Mouse (Mus musculus) forebrain, postnatal 0 days (tissue): Measurements from ENCODE around the gene Mov10. TPM values are rescaled to one million over a fixed set of nuclear protein-coding genes. Genes with fewer than 3 reads are reported as not detected.

Source experiments
- ATAC-seq: fragments of 200-750 bp; cut with Nextera tagmentation; 2 replicates; pipeline ENCODE4 v1.8.0; 2017; ENCODE audit warnings: mild to moderate bottlenecking, moderate library complexity
- DNase-seq: peaks from one replicate; pipeline ENCODE4 v3.0.0-alpha.2; 2015
- H3K27ac ChIP-seq: fragments of 300-500 bp; sonication (generic); 2 replicates; pipeline ENCODE4 v1.5.1; 2014; ENCODE audit warnings: low read depth, mild to moderate bottlenecking, antibody characterized with exemption, low read length, moderate library complexity, mixed read lengths
- H3K27me3 ChIP-seq: fragments of 300-500 bp; sonication (generic); 2 replicates; pipeline ENCODE4 v1.6.1; 2014; ENCODE audit warnings: mild to moderate bottlenecking, low read length, mixed read lengths; ENCODE audit not compliant: insufficient read depth
- H3K36me3 ChIP-seq: fragments of 300-500 bp; sonication (generic); 2 replicates; pipeline ENCODE4 v1.6.1; 2014; ENCODE audit warnings: mild to moderate bottlenecking, moderate library complexity; ENCODE audit not compliant: insufficient read depth
- H3K4me1 ChIP-seq: fragments of 300-500 bp; sonication (generic); 2 replicates; pipeline ENCODE4 v1.6.1; 2014; ENCODE audit warnings: antibody characterized with exemption; ENCODE audit not compliant: insufficient read depth
- H3K4me2 ChIP-seq: fragments of 300-500 bp; sonication (generic); 2 replicates; pipeline ENCODE4 v1.6.1; 2014; ENCODE audit warnings: low read depth, mild to moderate bottlenecking, moderate library complexity
- H3K4me3 ChIP-seq: fragments of 300-500 bp; sonication (generic); 2 replicates; pipeline ENCODE4 v1.5.1; 2014; ENCODE audit warnings: low read depth, low read length, mixed read lengths
- H3K9ac ChIP-seq: fragments of 300-500 bp; sonication (generic); 2 replicates; pipeline ENCODE4 v1.6.1; 2014; ENCODE audit warnings: mild to moderate bottlenecking
- H3K9me3 ChIP-seq: fragments of 300-500 bp; sonication (generic); 2 replicates; pipeline ENCODE4 v1.6.1; 2016; ENCODE audit warnings: low read length
- CTCF ChIP-seq: sonication (generic); IDR thresholded peaks from 2 replicates; pipeline ENCODE4 v1.5.1; 2016; ENCODE audit warnings: antibody characterized with exemption, control low read depth, low read depth
- WGBS: fragments of 180-500 bp; shearing (Covaris S2); extraction: QIAGEN DNeasy Blood & Tissue Kit; methylation state at CpG from one replicate; pipeline ENCODE4 v1.1.7; 2014; 5-methylcytosine and 5-hydroxymethylcytosine counted together
- polyA plus RNA-seq: library from polyadenylated mRNA; unstranded; fragments of >200 nt; fragmentation: Nextera tagmentation; extraction: Ambion mirVana; gene quantifications from 2 replicates; pipeline ENCODE4 v1.2.1, GENCODE M21; 2015
- total RNA-seq: library from RNA; depleted of rRNA; stranded (reverse); fragments of >200 nt; gene quantifications from 2 replicates; pipeline ENCODE4 v1.2.3, GENCODE M21; 2014

The Mov10 gene
- total and polyA plus RNA-seq, 2 experiments from 2014 or later: 4.6 to 7.7 TPM

GRCm38 (mm10) chr3:104856106-104856505 is 37.7 kb upstream of the Mov10 start:
- Histone ChIP-seq H3K9ac (no peak overlapping the region), H3K36me3 (peaks cover 9% of the 10 kb centered on the region; the same call in 1 of the 2 replicates), H3K4me2 (no peak overlapping the region), H3K9me3 (no peaks in the 10 kb centered on the region), H3K27ac (no peak overlapping the region), H3K4me3 (no peak overlapping the region), H3K4me1 (no peaks in the 10 kb centered on the region), H3K27me3 (no peaks in the 10 kb centered on the region)
- 85% methylated on average over 1 of the region's 1 CpGs for WGBS
- ATAC-seq (no peak), DNase-seq (no peak)
- TF ChIP-seq CTCF: no peak

- no peak for TF ChIP-seq CTCF
- no peak overlapping the region for H3K9ac ChIP-seq
- H3K27ac ChIP-seq: no peak overlapping the region
- H3K4me3 ChIP-seq: no peak overlapping the region
- peaks cover 9% of the 10 kb centered on the region; the same call in 1 of the 2 replicates for H3K36me3 ChIP-seq
- H3K4me1 ChIP-seq: no peaks in the 10 kb centered on the region
- H3K9me3 ChIP-seq: no peaks in the 10 kb centered on the region
- H3K4me2 ChIP-seq: no peak overlapping the region
- ATAC-seq (no peak), DNase-seq (no peak)
- H3K27me3 ChIP-seq: no peaks in the 10 kb centered on the region
These were observed 36.5 kb upstream of the Mov10 start for GRCm38 (mm10) chr3:104854866-104855265.

GRCm38 (mm10) chr3:104854465-104854864 is 36.1 kb upstream of the Mov10 start:
- H3K4me3 ChIP-seq: no peak overlapping the region
- ATAC-seq: no peak
- no peaks in the 10 kb centered on the region for H3K9me3 ChIP-seq
- H3K9ac ChIP-seq: no peak overlapping the region
- DNase-seq: no peak
- peaks cover 9% of the 10 kb centered on the region; the same call in 1 of the 2 replicates for H3K36me3 ChIP-seq
- no peaks in the 10 kb centered on the region for H3K27me3 ChIP-seq
- H3K27ac ChIP-seq: no peak overlapping the region
- TF ChIP-seq CTCF: no peak
- H3K4me1 ChIP-seq: no peaks in the 10 kb centered on the region
- no peak overlapping the region for H3K4me2 ChIP-seq
- 100% methylated on average over 1 of the region's 1 CpGs for WGBS

GRCm38 (mm10) chr3:104846601-104847000 is 28.2 kb upstream of the Mov10 start:
- Histone ChIP-seq H3K27ac (no peak overlapping the region), H3K9me3 (no peaks in the 10 kb centered on the region), H3K4me3 (no peak overlapping the region), H3K4me1 (no peaks in the 10 kb centered on the region), H3K27me3 (no peaks in the 10 kb centered on the region), H3K4me2 (no peak overlapping the region), H3K36me3 (peaks cover 19% of the 10 kb centered on the region), H3K9ac (no peak overlapping the region)
- WGBS: 95% methylated on average over 4 of the region's 4 CpGs
- no peak for ATAC-seq
- no peak for DNase-seq
- no peak for TF ChIP-seq CTCF

- Histone ChIP-seq H3K4me3 (no peak overlapping the region), H3K9ac (no peak overlapping the region), H3K4me1 (no peaks in the 10 kb centered on the region), H3K36me3 (peaks cover 19% of the 10 kb centered on the region), H3K9me3 (no peaks in the 10 kb centered on the region), H3K4me2 (no peak overlapping the region), H3K27me3 (no peaks in the 10 kb centered on the region), H3K27ac (no peak overlapping the region)
- ATAC-seq: no peak
- WGBS: 94% methylated on average over 5 of the region's 5 CpGs
- no peak for TF ChIP-seq CTCF
- no peak for DNase-seq
These were observed 22.7 kb upstream of the Mov10 start for GRCm38 (mm10) chr3:104841049-104841448.

- H3K4me1 ChIP-seq: no peaks in the 10 kb centered on the region
- H3K9me3 ChIP-seq: no peaks in the 10 kb centered on the region
- peaks cover 22% of the 10 kb centered on the region for H3K36me3 ChIP-seq
- DNase-seq (no peak), ATAC-seq (no peak)
- no peak overlapping the region for H3K4me2 ChIP-seq
- WGBS: 97% methylated on average over 3 of the region's 3 CpGs
- no peak overlapping the region for H3K4me3 ChIP-seq
- H3K9ac ChIP-seq: no peak overlapping the region
- no peak for TF ChIP-seq CTCF
- no peak overlapping the region for H3K27ac ChIP-seq
- no peaks in the 10 kb centered on the region for H3K27me3 ChIP-seq
These were observed 17.4 kb upstream of the Mov10 start for GRCm38 (mm10) chr3:104835797-104836196.

- no peak overlapping the region for H3K4me3 ChIP-seq
These were observed 4.0 kb upstream of the Mov10 start for GRCm38 (mm10) chr3:104822413-104822812.

GRCm38 (mm10) chr3:104820426-104820825 is 2.1 kb upstream of the Mov10 start:
- Histone ChIP-seq H3K27ac (no peak overlapping the region), H3K27me3 (no peaks in the 10 kb centered on the region), H3K4me3 (no peak overlapping the region), H3K4me2 (no peak overlapping the region), H3K9me3 (no peaks in the 10 kb centered on the region), H3K9ac (no peak overlapping the region), H3K36me3 (peaks cover 11% of the 10 kb centered on the region; the same call in 1 of the 2 replicates), H3K4me1 (no peaks in the 10 kb centered on the region)
- TF ChIP-seq CTCF: no peak
- 31% methylated on average over 1 of the region's 1 CpGs for WGBS
- no peak for ATAC-seq
- DNase-seq: no peak

More at GRCm38 (mm10) chr3:104822413-104822812, 4.0 kb upstream of the Mov10 start:
- no peaks in the 10 kb centered on the region for H3K4me1 ChIP-seq
- no peak overlapping the region for H3K4me2 ChIP-seq
- no peaks in the 10 kb centered on the region for H3K27me3 ChIP-seq
- ATAC-seq (no peak), DNase-seq (no peak)
- no peaks in the 10 kb centered on the region for H3K9me3 ChIP-seq
- H3K27ac ChIP-seq: no peak overlapping the region
- WGBS: 85% methylated on average over 3 of the region's 3 CpGs
- H3K36me3 ChIP-seq: peaks cover 21% of the 10 kb centered on the region
- TF ChIP-seq CTCF: no peak
- H3K9ac ChIP-seq: no peak overlapping the region
